Mouse (Mus musculus): ENCODE data around the gene Wasf1. TPM values are rescaled to one million over a fixed set of nuclear protein-coding genes. Genes with fewer than 3 reads are reported as not detected.
A peak's percentile ranks its signal among the peaks of the same experiment; 100 is the strongest.

Gene Wasf1
- total RNA-seq, 2 experiments from 2014 or later = 4.1 to 5.5 TPM

DNA sequence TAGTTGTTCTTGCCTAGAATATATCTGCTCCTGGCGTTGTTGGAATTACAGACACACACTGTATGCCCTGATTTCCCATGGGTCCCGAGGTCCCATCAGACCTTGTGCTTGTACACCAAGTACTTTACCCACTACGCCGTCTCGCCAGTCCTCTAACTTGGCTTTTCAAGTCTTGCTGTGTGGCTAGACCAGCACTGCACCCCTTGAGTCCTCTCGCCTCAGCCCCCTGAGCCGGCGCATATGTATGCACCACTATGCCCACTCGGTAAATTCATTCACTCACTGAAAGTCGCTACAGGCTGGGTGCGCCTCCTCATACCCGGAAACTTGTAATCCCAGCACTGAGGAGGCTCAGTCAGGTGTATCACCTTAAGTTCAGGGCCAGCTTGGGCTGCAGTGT is 12.5 kb downstream of the Wasf1 start:
- no peak for DNase-seq

DNA sequence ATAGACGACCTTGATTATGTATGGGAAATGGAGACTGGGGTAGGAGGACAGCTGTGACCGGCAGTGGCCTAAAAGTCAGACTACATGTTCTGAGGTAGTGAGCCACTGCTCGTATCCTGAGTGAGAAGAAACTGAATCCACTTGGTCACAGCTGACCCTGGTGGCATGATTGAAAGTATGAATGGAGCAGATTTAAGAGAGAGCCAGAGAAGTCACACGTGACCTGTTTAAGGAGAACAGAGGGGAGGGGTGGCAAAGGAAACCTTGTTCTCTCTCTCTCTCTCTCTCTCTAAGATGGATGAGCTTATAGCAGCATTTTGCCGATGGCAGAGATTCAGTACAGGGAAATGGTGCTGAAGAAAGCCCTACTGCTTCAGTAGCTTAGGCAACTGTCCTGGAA is 13.4 kb downstream of the Wasf1 start:
- DNase-seq = no peak

DNA sequence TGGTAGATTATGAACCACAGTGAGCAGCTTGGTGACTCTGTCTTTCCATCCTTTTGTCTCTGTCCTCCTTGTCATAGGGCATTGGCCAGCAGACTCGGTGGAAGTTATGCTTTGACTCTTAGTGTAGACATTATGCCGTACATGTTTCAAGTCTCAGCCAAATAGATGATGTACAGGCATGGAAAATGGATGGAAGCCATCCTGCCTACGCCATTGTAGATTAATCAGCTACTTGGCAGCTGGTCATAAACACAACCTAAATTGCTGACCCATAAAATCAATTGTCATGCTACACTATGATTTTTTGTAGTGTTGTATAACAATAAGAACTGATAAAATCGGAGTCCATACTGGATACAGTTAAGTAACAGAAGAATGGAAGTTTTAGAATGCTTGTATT is 18.5 kb downstream of the Wasf1 start:
- DNase-seq = no peak

DNA sequence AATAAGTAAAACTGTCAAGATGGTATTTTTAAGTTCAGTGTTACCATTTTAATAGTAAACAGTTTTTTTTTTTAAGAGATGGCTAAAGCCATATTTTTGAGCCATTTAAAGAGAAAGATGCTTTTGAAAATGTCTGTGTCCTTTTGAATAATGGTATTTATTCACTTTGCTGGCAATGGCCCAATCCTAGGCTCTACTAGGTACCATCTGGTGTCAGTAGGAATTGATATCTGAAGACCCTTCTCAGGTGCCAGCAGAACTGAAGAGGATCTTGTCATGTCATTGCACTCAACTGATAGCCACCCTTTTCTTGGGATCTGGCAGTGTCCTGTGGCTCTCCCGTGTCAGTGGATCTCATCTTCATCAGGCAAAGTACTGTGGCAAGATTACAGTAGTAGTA is 22.9 kb downstream of the Wasf1 start:
- DNase-seq = no peak

DNA sequence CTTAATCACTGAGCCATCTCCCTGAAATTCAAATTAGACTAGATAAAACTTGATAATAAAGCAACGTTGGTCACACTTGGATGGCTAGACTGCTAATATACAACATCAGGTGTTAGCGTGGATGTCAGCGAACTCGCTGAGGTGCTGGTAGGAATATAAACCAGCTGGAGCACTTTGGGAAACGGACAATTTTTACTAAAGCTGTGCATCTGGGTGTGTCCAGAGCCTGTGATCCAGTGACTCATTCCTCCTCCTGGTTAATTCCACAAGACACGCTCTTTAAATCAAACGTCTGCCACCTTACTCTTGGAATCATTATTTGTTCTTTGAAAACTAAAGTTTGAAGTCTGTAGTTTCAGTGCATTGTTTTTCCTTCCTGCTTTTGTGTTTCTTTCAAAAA is 23.5 kb downstream of the Wasf1 start:
- DNase-seq = no peak

DNA sequence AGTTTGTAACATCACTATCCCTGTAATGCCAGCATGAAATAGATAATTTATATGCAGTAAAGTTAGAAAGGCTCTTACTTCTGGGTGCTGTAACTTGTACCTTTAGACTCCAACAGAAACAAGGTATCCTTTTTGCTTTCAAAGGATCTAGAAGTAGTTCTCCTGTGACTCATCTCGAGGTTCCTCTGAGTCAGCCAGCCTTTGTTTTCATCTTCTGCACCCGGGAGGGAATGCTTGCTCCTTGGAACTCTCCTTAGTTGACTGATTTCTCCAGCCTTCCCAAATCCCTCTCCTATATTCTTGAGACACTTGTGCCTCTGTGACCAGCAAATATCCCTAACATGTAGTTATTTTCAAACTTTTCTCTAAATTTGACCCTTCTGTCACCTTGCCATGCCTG is 25.3 kb downstream of the Wasf1 start:
- DNase-seq = no peak

DNA sequence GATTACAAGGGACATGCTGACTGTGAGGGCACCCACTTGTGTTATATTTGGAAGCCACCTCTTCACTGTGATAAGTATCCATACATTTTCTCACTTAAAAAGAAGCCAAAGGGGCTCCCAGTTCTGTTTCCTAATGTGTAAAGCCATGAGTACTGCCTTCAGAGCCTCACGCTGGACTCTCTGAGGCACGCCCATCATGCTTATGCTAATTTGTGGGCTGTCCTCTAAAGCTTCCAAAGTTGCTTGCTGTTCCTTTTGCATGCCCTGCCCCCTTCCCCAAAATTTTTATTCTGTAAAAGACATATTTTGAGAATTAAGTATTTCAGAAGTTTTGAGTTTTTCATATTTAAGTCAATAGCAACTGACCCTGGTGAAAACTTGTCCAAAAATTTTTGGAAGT is 27.5 kb downstream of the Wasf1 start:
- DNase-seq = no peak

DNA sequence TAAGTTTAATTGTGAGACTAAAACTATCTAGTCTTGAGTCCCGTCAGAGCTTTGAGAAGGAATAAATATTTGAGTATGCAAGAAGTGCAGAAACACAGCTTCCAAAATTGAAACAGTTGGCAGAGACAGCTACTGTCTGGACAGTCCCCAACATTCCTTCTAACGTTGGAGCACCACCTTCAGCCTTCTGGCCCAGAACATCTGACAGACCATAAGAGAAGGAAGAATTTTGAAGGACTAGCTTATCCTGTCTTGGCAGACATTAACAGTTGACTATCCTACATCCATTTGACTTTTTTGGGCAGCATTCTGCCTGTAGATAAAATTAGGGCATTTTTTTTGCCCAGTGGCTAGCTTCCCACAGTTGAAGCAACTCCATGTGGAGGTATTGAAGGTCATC is 32.0 kb downstream of the Wasf1 start:
- DNase-seq = no peak

DNA sequence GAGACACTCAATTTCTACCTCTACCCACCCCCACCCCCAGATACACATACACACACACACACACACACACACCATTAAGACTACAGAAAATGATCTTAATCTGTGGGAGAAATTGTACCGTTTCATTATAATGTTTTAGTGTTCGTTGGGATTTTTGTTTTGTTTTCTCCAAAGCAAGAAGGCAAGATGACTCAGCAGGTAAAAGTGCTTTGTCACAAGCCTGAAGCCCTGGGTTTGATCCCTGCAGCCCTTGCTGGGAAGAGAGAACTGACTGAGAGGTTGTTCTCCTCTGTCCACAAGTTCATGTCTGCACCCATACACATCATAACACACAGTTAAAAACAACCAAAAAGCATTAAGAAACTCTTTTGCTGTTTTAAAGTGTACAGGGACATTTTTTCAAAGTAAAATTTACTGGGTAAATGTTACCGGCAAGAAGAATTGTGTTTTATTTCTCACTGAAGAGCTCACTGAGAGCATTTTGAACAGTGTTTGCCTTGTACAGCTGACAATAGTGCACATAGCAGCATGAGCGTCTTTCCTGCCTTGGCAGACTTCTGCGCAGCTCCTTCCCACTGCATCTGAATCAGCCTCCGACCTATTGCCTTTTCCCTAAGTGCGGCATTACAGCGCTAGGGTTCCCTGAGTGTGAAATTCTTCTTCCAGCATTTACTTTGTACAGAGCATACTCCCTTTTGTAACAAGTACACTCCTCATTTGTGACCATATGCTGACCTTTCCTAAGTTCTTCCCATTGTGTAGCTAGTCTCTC is 35.6 kb downstream of the Wasf1 start:
- DNase-seq = no peak

DNA sequence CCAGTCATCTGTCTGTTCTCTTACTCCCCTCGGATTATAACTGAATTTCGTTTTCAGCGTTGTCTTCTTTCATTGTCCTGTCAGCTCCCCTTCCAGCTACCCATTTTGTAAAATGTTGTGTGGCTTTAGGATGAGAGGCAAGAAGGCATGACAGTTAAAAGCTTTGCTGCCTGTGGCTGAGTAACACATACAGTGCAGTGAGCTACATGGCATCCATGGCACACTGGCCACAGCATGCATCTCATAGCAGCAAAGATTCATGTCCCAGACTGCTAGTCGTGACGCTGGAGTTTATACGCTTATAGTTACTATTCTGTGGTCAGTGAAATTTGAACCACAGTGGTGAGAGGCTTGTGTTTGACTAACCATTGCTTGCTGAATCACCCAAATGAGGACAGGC is 36.2 kb downstream of the Wasf1 start:
- no peak for DNase-seq

DNA sequence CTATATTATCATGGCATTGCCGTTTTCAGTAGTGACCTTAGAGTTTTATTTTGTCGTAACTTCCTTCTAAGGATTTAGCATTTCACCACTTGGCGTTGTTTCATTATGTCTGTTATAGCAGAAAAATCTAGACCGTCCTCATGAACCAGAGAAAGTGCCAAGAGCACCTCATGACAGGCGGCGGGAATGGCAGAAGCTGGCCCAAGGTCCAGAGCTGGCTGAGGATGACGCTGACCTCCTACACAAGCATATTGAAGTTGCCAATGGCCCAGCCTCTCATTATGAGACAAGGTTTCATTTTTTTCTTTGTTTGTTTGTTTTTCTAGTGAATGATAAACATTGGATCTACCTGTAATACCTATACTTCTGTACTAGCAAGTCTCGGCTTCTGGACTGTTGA is 49.7 kb downstream of the Wasf1 start:
- no peak for DNase-seq

DNA sequence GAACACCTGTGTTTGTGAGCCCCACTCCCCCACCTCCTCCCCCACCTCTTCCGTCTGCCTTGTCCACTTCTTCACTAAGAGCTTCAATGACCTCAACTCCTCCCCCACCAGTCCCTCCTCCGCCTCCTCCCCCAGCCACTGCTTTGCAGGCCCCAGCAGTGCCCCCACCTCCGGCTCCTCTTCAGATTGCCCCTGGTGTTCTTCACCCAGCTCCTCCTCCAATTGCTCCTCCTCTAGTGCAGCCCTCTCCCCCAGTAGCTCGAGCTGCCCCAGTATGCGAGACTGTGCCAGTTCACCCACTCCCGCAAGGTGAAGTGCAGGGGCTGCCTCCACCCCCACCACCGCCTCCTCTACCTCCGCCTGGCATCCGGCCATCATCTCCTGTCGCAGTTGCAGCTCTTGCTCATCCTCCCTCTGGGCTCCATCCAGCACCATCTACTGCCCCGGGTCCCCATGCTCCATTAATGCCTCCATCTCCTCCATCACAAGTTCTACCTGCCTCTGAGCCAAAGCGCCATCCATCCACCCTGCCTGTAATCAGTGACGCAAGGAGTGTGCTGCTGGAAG is 53.0 kb downstream of the Wasf1 start:
- DNase-seq = no peak

DNA sequence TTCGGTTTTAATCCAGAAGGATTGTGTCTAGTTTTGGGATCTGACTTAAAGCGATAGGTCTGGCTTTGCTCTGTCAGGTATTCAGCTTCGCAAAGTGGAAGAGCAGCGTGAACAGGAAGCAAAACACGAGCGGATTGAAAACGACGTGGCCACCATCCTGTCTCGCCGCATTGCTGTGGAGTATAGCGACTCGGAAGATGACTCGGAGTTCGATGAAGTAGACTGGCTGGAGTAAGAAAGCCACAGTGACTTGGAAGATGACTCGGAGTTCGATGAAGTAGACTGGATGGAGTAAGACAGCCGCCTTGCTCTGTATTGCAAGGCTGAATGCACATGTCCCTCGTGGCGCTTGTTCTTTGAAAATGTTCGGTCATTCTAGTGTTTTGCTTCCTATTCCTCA is 54.3 kb downstream of the Wasf1 start:
- no peak for DNase-seq

DNA sequence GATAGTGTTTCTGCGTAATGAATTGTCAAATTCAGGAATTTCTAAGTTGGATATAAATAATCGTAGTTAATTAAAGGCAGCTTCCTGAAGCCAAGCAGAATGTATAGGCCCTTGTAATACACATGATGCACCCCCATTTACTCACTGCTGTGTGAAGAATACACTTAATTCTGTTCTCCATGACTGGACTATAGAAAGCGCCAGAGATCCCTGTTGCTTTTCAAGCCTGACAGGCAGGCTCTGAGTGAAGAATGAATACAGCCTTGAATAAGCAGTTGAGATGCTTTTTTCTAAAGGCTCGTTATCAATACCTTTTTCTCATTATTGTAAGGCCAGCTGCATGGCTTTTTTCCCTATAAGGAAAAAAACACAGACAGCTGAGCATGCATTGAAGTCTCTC is 59.4 kb downstream of the Wasf1 start:
- DNase-seq = no peak

DNA sequence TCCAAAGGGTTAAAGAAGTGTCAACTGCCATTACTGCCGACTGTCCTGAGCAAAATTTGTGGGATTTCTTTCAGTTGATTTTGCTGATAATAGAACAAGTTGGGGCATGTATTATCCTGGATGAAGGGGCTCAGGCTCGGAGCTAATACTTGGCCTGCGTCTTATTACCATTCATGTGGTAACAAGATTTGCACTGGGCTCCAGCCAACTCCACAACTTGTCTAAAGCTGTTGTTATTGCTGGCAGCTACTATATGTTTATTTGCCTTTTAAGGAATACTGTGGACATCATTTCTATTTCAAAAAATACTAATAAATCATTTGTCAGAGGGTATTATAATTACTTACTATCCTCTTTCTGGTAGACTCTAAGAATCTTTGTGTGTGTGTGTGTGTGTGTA is 66.9 kb downstream of the Wasf1 start:
- no peak for DNase-seq

DNA sequence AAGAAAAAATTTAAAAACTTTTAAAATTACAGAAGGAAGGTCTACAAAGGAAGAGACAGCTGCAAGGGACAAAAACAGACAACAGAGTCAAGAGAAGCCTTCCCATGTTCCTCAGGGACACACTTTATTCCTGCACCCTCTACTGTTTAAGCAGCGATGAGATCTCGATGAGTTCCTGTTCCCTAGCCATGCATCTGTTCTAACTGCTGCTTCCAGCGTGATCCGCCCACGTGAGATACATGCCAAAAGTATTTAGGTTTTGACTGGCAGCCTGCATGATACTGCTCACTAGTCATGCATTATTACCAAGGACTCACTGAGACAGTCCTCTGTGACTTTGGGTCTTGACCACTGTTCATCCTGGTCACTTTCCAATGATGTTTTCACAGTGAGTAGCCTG is 72.9 kb downstream of the Wasf1 start:
- DNase-seq = no peak

DNA sequence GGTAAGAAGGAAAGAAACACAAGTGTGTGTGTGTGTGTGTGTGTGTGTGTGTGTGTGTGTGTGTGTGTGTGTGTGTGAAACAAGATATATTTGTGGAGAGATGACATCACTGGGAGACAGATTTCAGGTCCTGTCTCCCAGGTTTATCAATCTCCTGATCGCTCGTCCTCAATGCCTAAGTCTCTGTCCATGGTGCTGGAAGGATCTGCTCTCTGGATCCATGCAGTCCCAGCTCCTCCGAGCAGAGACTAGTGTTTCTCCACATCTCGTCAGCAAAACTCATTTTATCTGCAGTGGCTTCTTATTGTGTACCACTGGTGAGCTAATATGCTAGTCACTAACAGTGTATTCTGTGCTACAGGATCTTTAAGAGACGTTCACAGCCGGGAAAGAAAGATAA is 78.1 kb downstream of the Wasf1 start:
- peak; percentile 23 for DNase-seq

DNA sequence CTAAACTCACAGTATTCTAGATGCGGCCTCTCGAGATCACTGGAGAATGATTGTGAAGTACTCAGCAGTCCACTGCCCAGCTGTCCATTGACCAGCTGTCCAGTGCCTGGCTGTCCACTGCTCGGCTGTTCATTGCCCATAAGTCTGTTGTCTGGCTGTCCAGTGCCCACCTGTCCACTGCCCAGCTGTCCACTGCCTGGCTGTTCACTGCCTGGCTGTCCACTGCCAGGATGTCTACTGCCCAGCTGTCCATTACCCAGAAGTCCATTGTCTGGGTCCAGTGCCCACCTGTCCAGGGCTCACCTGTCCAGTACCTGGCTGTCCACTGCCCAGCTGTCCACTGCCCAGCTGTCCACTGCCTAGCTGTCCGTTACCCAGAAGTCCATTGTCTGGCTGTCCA is 78.7 kb downstream of the Wasf1 start:
- DNase-seq = no peak

DNA sequence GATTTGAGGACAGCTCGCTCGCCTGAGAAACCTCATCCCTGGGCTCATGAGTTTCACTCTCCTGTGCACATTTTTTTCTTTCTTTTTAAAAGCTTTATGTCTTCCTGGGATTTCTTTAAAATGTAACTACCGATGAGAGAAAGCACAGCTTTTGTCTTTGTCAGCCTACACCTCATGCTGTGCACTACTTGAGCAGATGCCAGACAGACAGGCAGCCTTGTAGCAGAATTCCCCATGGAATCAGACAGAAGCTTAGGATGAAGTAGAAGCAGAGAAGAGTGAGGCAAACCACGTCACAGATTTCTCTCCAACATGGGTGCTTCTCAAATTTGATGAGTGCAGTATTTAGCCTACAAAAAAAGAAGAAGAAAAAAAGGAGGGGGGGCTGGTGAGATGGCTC is 81.3 kb downstream of the Wasf1 start:
- DNase-seq = no peak

DNA sequence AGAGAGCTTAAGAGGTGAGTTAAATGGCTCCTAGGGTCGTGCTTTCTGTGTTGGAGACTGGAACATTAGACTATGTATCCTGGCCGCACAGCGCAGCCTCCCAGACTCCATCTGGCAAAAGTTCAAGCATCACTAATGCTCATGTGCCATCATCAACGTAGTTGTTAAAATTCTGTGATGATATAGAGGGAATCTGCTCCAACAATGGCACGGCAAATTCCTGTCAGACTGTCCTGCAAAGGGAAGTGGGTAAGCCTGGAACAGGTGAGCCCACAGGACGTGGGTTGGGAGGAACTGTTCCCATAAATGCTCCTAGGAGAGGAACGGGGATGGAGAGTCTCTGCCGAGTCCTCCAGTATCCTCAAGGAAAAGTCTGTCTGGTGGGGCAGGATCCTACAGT is 85.3 kb downstream of the Wasf1 start:
- no peak for DNase-seq

DNA sequence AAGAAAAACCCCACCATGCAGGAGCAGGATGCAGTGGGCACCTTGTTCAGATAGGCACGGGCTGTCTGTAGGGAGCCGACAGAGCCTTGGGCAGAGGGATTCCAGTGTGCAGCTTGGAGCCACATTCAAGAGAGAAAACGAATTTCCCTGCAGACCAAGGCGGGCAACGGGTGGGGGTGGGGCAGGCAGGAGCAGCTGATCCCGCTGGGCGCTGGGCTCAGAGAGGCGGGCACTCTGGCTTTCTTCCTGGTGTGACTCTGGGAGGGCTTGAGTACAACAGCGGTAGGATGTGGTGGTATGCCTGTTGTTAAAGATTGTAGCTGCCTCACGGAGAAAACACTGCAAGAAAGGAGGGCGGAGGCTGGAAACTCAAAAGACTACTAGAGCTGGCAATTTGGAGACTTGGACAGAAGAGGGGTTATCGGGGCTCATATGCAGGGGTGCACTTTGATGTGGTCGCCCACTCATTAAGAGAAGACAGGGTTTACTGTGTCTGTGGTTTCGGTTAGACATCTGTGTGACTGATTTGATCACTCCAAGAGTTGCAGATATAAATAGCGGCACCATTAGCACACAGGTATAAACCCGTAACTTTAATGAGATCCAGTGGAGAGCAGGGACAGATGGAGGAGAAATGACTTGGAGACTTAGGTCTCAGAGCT is 86.2 kb downstream of the Wasf1 start:
- DNase-seq = peak; percentile 20

DNA sequence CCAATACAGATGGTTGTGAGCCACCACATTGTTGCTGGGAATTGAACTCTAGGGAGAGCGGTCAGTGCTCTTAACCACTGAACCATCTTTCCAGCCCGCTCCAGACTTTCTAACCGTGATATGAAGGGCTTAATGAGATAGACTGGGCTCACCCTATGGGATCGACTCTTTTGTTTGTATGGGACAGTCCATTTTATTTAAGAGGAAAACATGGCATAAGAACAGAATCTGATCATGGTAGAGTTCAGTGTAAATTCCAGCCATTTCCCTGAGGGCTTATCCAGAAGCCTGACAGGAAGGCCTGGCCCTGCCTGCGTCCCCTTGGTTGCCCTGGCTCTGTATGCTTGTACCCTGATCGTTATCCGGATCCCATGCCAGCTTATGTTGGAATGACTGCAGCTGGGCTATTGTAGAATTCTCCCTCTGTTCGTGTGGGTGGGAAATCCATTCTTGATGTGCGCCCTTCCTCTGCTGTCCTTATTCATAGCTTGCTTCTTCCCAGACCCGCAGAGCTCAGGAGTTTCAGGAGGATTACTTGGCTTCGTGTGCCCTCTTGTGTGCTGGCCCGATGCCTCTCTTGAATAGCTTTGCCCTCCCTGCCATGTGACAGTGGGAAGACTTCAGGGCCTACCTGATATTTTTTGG is 87.4 kb downstream of the Wasf1 start:
- DNase-seq = peak; percentile 8

DNA sequence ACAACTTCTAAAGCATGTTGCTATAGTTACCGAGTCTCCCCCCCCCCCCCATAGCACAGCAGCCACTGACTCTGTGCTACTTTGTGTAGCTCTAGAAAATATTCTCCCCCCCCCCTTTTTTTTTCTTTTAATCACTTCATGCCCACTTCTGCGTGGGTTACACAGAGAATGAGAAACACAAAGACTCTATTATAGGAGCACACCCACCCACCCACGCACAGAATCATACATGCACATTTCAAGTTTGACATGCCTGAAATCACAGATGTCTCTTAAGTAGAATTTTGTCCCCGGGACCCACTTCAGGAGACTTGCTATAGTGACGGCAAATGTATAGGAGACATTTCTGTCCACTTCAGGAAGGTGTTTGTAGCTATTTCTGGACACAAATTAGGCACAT is 88.0 kb downstream of the Wasf1 start:
- DNase-seq = no peak

DNA sequence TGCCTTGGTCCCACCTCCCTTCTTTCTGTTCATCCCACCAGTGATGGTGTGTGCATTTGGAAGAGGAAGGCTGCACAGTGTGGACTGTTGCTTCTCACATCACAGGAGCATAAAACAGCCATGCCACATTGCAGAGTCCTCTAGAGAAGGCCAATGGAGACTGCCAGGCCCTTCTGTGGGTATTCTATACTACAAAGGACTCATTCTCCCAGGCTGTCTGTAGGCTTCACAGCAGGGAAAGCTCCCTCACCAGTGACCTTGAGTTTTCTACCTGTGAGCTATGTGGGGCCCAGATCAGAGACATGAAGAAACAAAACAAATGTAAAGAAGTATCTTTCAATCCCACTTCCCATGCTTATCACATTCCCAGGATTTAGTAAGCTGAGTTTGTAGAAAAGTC is 100.5 kb downstream of the Wasf1 start:
- DNase-seq = no peak
